In genomic region chr10:28193630-28194029, GRCm38 (mm10) we compare ENCODE assay signal across 21 mouse cellular contexts.
"Had no signal": no experiment of that assay in that cellular context is flagged by ENCODE, and none has a peak within 500 bp of the region (broad histone marks: within the 10 kb centered on the region; RNA-seq: fewer than 3 reads in every experiment).

No protein-coding gene starts in this region.

- H3K4me2 ChIP-seq: intestine, embryonic 15.5 days; kidney, embryonic 15.5 days; limb, embryonic 13.5 days; liver, embryonic 12.5 days; liver, embryonic 15.5 days; midbrain, embryonic 12.5 days; midbrain, embryonic 15.5 days; neural tube, embryonic 12.5 days; neural tube, embryonic 15.5 days had no signal

- H3K4me1 ChIP-seq: intestine, embryonic 15.5 days; kidney, embryonic 15.5 days; limb, embryonic 10.5 days; limb, embryonic 13.5 days; liver, embryonic 12.5 days; liver, embryonic 15.5 days; midbrain, embryonic 12.5 days; midbrain, embryonic 15.5 days; neural tube, embryonic 12.5 days; neural tube, embryonic 15.5 days had no signal

- DNase-seq: kidney, adult 11 months; kidney, adult 8-10 months; kidney, postnatal 14 days; layer of hippocampus, adult 9-11 months; liver; lung, adult 18-20 months; retina, postnatal 1 day; right cerebral cortex, postnatal 25 days; thymus, postnatal 25 days had no signal

- ATAC-seq: intestine, embryonic 15.5 days; liver, embryonic 12.5 days; midbrain, embryonic 15.5 days had no signal

- H3K4me3 ChIP-seq: intestine, embryonic 15.5 days; kidney, embryonic 15.5 days; layer of hippocampus, adult 2 months; limb, embryonic 10.5 days; limb, embryonic 13.5 days; liver, embryonic 12.5 days; liver, embryonic 15.5 days; midbrain, embryonic 12.5 days; midbrain, embryonic 15.5 days; neural tube, embryonic 12.5 days; neural tube, embryonic 15.5 days had no signal

- H3K27me3 ChIP-seq: intestine, embryonic 15.5 days; kidney, embryonic 15.5 days; limb, embryonic 13.5 days; liver, embryonic 12.5 days; liver, embryonic 15.5 days; midbrain, embryonic 12.5 days; midbrain, embryonic 15.5 days; neural tube, embryonic 12.5 days; neural tube, embryonic 15.5 days had no signal

- H3K9me3 ChIP-seq: intestine, embryonic 15.5 days; kidney, embryonic 15.5 days; limb, embryonic 10.5 days; limb, embryonic 13.5 days; liver, embryonic 12.5 days; liver, embryonic 15.5 days; midbrain, embryonic 12.5 days; midbrain, embryonic 15.5 days; neural tube, embryonic 12.5 days; neural tube, embryonic 15.5 days had no signal

- H3K27ac ChIP-seq: intestine, embryonic 15.5 days; kidney, embryonic 15.5 days; layer of hippocampus, adult 2 months; limb, embryonic 10.5 days; limb, embryonic 13.5 days; liver, embryonic 12.5 days; liver, embryonic 15.5 days; macrophage; midbrain, embryonic 12.5 days; midbrain, embryonic 15.5 days; neural tube, embryonic 12.5 days; neural tube, embryonic 15.5 days had no signal

- H3K36me3 ChIP-seq: intestine, embryonic 15.5 days; kidney, embryonic 15.5 days; limb, embryonic 10.5 days; limb, embryonic 13.5 days; liver, embryonic 12.5 days; liver, embryonic 15.5 days; midbrain, embryonic 12.5 days; midbrain, embryonic 15.5 days; neural tube, embryonic 12.5 days; neural tube, embryonic 15.5 days had no signal

- H3K9ac ChIP-seq: intestine, embryonic 15.5 days; kidney, embryonic 15.5 days; limb, embryonic 13.5 days; liver, embryonic 12.5 days; liver, embryonic 15.5 days; midbrain, embryonic 12.5 days; midbrain, embryonic 15.5 days; neural tube, embryonic 12.5 days; neural tube, embryonic 15.5 days had no signal
